Mouse (Mus musculus) naive thymus-derived CD4-positive, alpha-beta T cell, adult 5 months (primary cell): ENCODE measurements around the gene Gnb1l. TPM values are rescaled to one million over a fixed set of nuclear protein-coding genes. Genes with fewer than 3 reads are reported as not detected.

Experiments used
- polyA plus RNA-seq: library from polyadenylated mRNA; unstranded; fragments of 100-300 nt; shearing (Covaris generic); gene quantifications from one replicate; pipeline ENCODE4 v1.2.1, GENCODE M21; 2017

Gnb1l gene
- polyA plus RNA-seq: 11.9 TPM

GRCm38 (mm10) chr16:18498558-18498990 is at the start of gene Gnb1l, which contains the start of gene Rtl10:
Gene Gnb1l (plus strand): TSS chr16:18498713.
Gene Rtl10 (plus strand): TSS chr16:18498901.

GRCm38 (mm10) chr16:18589804-18590790 is 91.6 kb downstream of the Gnb1l start, which contains the start of gene Tbx1:
Gene Tbx1 (minus strand): TSS chr16:18590671.

Other genes starting within 250 kb of the Gnb1l start
- gene Ranbp1, start 250.0 kb upstream of the Gnb1l start, polyA plus RNA-seq: 159 TPM
- not detected for gene Gm49776, start 240.4 kb upstream of the Gnb1l start, polyA plus RNA-seq
- 13.0 TPM for gene Dgcr8, start 209.5 kb upstream of the Gnb1l start, polyA plus RNA-seq
- gene Tango2, start 150.6 kb upstream of the Gnb1l start, polyA plus RNA-seq: 39.0 TPM
- gene Arvcf, start 150.5 kb upstream of the Gnb1l start, polyA plus RNA-seq: 2.7 TPM
- 17.1 TPM for gene Txnrd2, start 72.3 kb upstream of the Gnb1l start, polyA plus RNA-seq
- 12.1 TPM for gene Comt, start 71.9 kb upstream of the Gnb1l start, polyA plus RNA-seq
- 1.1 TPM for gene Rtl10, start 188 bp downstream of the Gnb1l start, polyA plus RNA-seq
- gene Tbx1, start 92.0 kb downstream of the Gnb1l start, polyA plus RNA-seq: not detected
- gene Gp1bb, start 123.7 kb downstream of the Gnb1l start, polyA plus RNA-seq: not detected
- not detected for gene Gm49601, start 127.7 kb downstream of the Gnb1l start, polyA plus RNA-seq
- not detected for gene Sept5, start 131.2 kb downstream of the Gnb1l start, polyA plus RNA-seq